Mouse (Mus musculus) midbrain, embryonic 14.5 days (tissue): ENCODE measurements around the gene Eme1. TPM values are rescaled to one million over a fixed set of nuclear protein-coding genes. Genes with fewer than 3 reads are reported as not detected.
"Not testable (repeated sequence)": the region's sequence is repeated elsewhere in the genome, so short reads cannot be mapped to it uniquely, and the experiment has no call there.

Experiments
- ATAC-seq: fragments of 200-750 bp; cut with Nextera tagmentation; 2 replicates; pipeline ENCODE4 v1.8.0; 2017; ENCODE audit warnings: moderate number of reproducible peaks, moderate library complexity; ENCODE audit not compliant: low FRiP score, low TSS enrichment
- DNase-seq: peaks from one replicate; pipeline ENCODE4 v3.0.0-alpha.2; 2015
- H3K27ac ChIP-seq: fragments of 300-500 bp; sonication (generic); replicated peaks from 2 replicates; pipeline ENCODE4 v1.5.1; 2014; ENCODE audit warnings: mild to moderate bottlenecking, low read depth, low read length, moderate library complexity
- H3K27me3 ChIP-seq: fragments of 300-500 bp; sonication (generic); 2 replicates; pipeline ENCODE4 v1.6.1; 2014; ENCODE audit warnings: low read length, control low read depth, mixed read lengths; ENCODE audit not compliant: control insufficient read depth, insufficient read depth
- H3K36me3 ChIP-seq: fragments of 300-500 bp; sonication (generic); 2 replicates; pipeline ENCODE4 v1.6.1; 2014; ENCODE audit warnings: low read length, control low read depth; ENCODE audit not compliant: control insufficient read depth, insufficient read depth
- H3K4me1 ChIP-seq: fragments of 300-500 bp; sonication (generic); 2 replicates; pipeline ENCODE4 v1.6.1; 2014; ENCODE audit warnings: mild to moderate bottlenecking, antibody characterized with exemption, low read length, control low read depth; ENCODE audit not compliant: control insufficient read depth, insufficient read depth
- H3K4me2 ChIP-seq: fragments of 300-500 bp; sonication (generic); 2 replicates; pipeline ENCODE4 v1.6.1; 2014; ENCODE audit warnings: mild to moderate bottlenecking, low read length, moderate library complexity
- H3K4me3 ChIP-seq: fragments of 300-500 bp; sonication (generic); replicated peaks from 2 replicates; pipeline ENCODE4 v1.5.1; 2014; ENCODE audit warnings: low read depth, low read length
- H3K9ac ChIP-seq: fragments of 300-500 bp; sonication (generic); replicated peaks from 2 replicates; pipeline ENCODE4 v1.6.1; 2014; ENCODE audit warnings: mild to moderate bottlenecking, low read length, moderate library complexity
- H3K9me3 ChIP-seq: fragments of 300-500 bp; sonication (generic); 2 replicates; pipeline ENCODE4 v1.6.1; 2016; ENCODE audit warnings: low read length, control low read depth, mixed read lengths; ENCODE audit not compliant: control insufficient read depth
- WGBS: fragments of 180-500 bp; shearing (Covaris S2); extraction: QIAGEN DNeasy Blood & Tissue Kit; methylation state at CpG from one replicate; pipeline ENCODE4 v1.1.7; 2014; 5-methylcytosine and 5-hydroxymethylcytosine counted together
- polyA plus RNA-seq: library from polyadenylated mRNA; unstranded; fragments of >200 nt; fragmentation: Nextera tagmentation; extraction: Ambion mirVana; gene quantifications from 2 replicates; pipeline ENCODE4 v1.2.1, GENCODE M21; 2014

Gene Eme1
- polyA plus RNA-seq = 2.2 and 4.4 TPM in 2 replicates

GRCm38 (mm10) chr11:94653663-94654436, at the start of gene Eme1, which contains the start of gene Mrpl27:
Gene Eme1 (minus strand): TSS chr11:94653964.
Gene Mrpl27 (plus strand): TSS chr11:94653767.
- peak within 1 kb of the TSS; percentile 62 for H3K9ac ChIP-seq
- peak within 1 kb of the TSS; percentile 94 for H3K27ac ChIP-seq
- peak within 1 kb of the TSS; percentile 64 for H3K4me3 ChIP-seq
- H3K4me1 ChIP-seq = peaks cover 15% of the 10 kb centered on the region
- DNase-seq (peak; percentile 89), ATAC-seq (peak; percentile 84)
- no peaks in the 10 kb centered on the region for H3K9me3 ChIP-seq
- H3K36me3 ChIP-seq = peaks cover 31% of the 10 kb centered on the region
- H3K4me2 ChIP-seq = peak within 1 kb of the TSS; percentile 83
- WGBS = 1% methylated on average over 32 of the region's 32 CpGs
- no peaks in the 10 kb centered on the region for H3K27me3 ChIP-seq

- H3K27me3 ChIP-seq = no peaks in the 10 kb centered on the region
- no peak for ATAC-seq
- no peak overlapping the region for H3K4me3 ChIP-seq
- no peak for DNase-seq
- no peak overlapping the region for H3K27ac ChIP-seq
- no peaks in the 10 kb centered on the region for H3K36me3 ChIP-seq
- H3K4me1 ChIP-seq = no peaks in the 10 kb centered on the region
- H3K9ac ChIP-seq = no peak overlapping the region
- H3K9me3 ChIP-seq = no peaks in the 10 kb centered on the region
- WGBS = 64% methylated on average over 3 of the region's 3 CpGs
- H3K4me2 ChIP-seq = no peak overlapping the region
Measured at GRCm38 (mm10) chr11:94702216-94702610, 48.4 kb upstream of the Eme1 start.

GRCm38 (mm10) chr11:94701401-94702215, 47.8 kb upstream of the Eme1 start:
- H3K9me3 ChIP-seq = no peaks in the 10 kb centered on the region
- DNase-seq (no peak), ATAC-seq (no peak)
- WGBS = 71% methylated on average over 27 of the region's 27 CpGs
- no peaks in the 10 kb centered on the region for H3K36me3 ChIP-seq
- no peaks in the 10 kb centered on the region for H3K4me1 ChIP-seq
- H3K4me3 ChIP-seq = no peak overlapping the region
- no peak overlapping the region for H3K9ac ChIP-seq
- no peaks in the 10 kb centered on the region for H3K27me3 ChIP-seq
- H3K4me2 ChIP-seq = no peak overlapping the region
- no peak overlapping the region for H3K27ac ChIP-seq

- 100% methylated on average over 3 of the region's 3 CpGs for WGBS
- Histone ChIP-seq H3K36me3 (no peaks in the 10 kb centered on the region), H3K4me2 (no peak overlapping the region), H3K4me1 (no peaks in the 10 kb centered on the region), H3K27me3 (no peaks in the 10 kb centered on the region), H3K27ac (no peak overlapping the region), H3K4me3 (no peak overlapping the region), H3K9me3 (no peaks in the 10 kb centered on the region), H3K9ac (no peak overlapping the region)
- DNase-seq = no peak
- ATAC-seq = no peak
Measured at GRCm38 (mm10) chr11:94699399-94699798, 45.6 kb upstream of the Eme1 start.

- no peaks in the 10 kb centered on the region for H3K4me1 ChIP-seq
- no peaks in the 10 kb centered on the region for H3K9me3 ChIP-seq
- ATAC-seq (no peak; the same call in 1 of the 2 replicates), DNase-seq (no peak)
- H3K27ac ChIP-seq = no peak overlapping the region
- no peaks in the 10 kb centered on the region for H3K36me3 ChIP-seq
- H3K27me3 ChIP-seq = no peaks in the 10 kb centered on the region
- no peak overlapping the region for H3K4me2 ChIP-seq
- no peak overlapping the region for H3K9ac ChIP-seq
- WGBS = 50% methylated on average over 13 of the region's 13 CpGs
- H3K4me3 ChIP-seq = no peak overlapping the region
Measured at GRCm38 (mm10) chr11:94697703-94698464, 44.1 kb upstream of the Eme1 start.

- Histone ChIP-seq H3K9me3 (no peaks in the 10 kb centered on the region), H3K27me3 (no peaks in the 10 kb centered on the region), H3K4me2 (no peak overlapping the region), H3K4me3 (no peak overlapping the region), H3K9ac (no peak overlapping the region), H3K27ac (no peak overlapping the region), H3K4me1 (no peaks in the 10 kb centered on the region), H3K36me3 (no peaks in the 10 kb centered on the region)
- DNase-seq = no peak
- WGBS = 97% methylated on average over 2 of the region's 2 CpGs
- ATAC-seq = no peak
Measured at GRCm38 (mm10) chr11:94697140-94697539, 43.4 kb upstream of the Eme1 start.

GRCm38 (mm10) chr11:94695508-94695907, 41.7 kb upstream of the Eme1 start:
- Histone ChIP-seq H3K9ac (no peak overlapping the region), H3K9me3 (no peaks in the 10 kb centered on the region), H3K4me1 (no peaks in the 10 kb centered on the region), H3K4me2 (no peak overlapping the region), H3K27ac (no peak overlapping the region), H3K4me3 (no peak overlapping the region), H3K27me3 (no peaks in the 10 kb centered on the region), H3K36me3 (no peaks in the 10 kb centered on the region)
- 84% methylated on average over 6 of the region's 6 CpGs for WGBS
- ATAC-seq (no peak), DNase-seq (no peak)

GRCm38 (mm10) chr11:94692502-94692901, 38.7 kb upstream of the Eme1 start:
- H3K9me3 ChIP-seq, H3K4me1 ChIP-seq, ATAC-seq, H3K4me2 ChIP-seq, H3K27me3 ChIP-seq, H3K27ac ChIP-seq, H3K9ac ChIP-seq, DNase-seq, H3K36me3 ChIP-seq, H3K4me3 ChIP-seq: not testable (repeated sequence)
